Mouse (Mus musculus) intestine, embryonic 15.5 days (tissue): ENCODE measurements around the gene Rnf38. TPM values are rescaled to one million over a fixed set of nuclear protein-coding genes. Genes with fewer than 3 reads are reported as not detected.
A peak's percentile ranks its signal among the peaks of the same experiment; 100 is the strongest.

Source experiments
- ATAC-seq: fragments of 200-750 bp; cut with Nextera tagmentation; 2 replicates; pipeline ENCODE4 v1.8.0; 2017; ENCODE audit warnings: moderate TSS enrichment, moderate library complexity
- H3K27ac ChIP-seq: fragments of 300-500 bp; sonication (generic); 2 replicates; pipeline ENCODE4 v1.5.1; 2015; ENCODE audit warnings: mild to moderate bottlenecking, inconsistent platforms
- H3K27me3 ChIP-seq: fragments of 300-500 bp; sonication (generic); replicated peaks from 2 replicates; pipeline ENCODE4 v1.6.1; 2015; ENCODE audit warnings: inconsistent platforms
- H3K36me3 ChIP-seq: fragments of 300-500 bp; sonication (generic); 2 replicates; pipeline ENCODE4 v1.6.1; 2015; ENCODE audit warnings: inconsistent platforms
- H3K4me1 ChIP-seq: fragments of 300-500 bp; sonication (generic); replicated peaks from 2 replicates; pipeline ENCODE4 v1.6.1; 2015; ENCODE audit warnings: inconsistent platforms
- H3K4me2 ChIP-seq: fragments of 300-500 bp; sonication (generic); replicated peaks from 2 replicates; pipeline ENCODE4 v1.6.1; 2015; ENCODE audit warnings: mild to moderate bottlenecking, inconsistent platforms
- H3K4me3 ChIP-seq: fragments of 300-500 bp; sonication (generic); replicated peaks from 2 replicates; pipeline ENCODE4 v1.5.1; 2015; ENCODE audit warnings: inconsistent platforms
- H3K9ac ChIP-seq: fragments of 300-500 bp; sonication (generic); 2 replicates; pipeline ENCODE4 v1.6.1; 2015; ENCODE audit warnings: inconsistent platforms
- H3K9me3 ChIP-seq: fragments of 300-500 bp; sonication (generic); 2 replicates; pipeline ENCODE4 v1.6.1; 2016; ENCODE audit warnings: inconsistent platforms
- WGBS: fragments of 180-500 bp; shearing (Covaris S2); methylation state at CpG from one replicate; pipeline ENCODE4 v1.1.7; 2015; 5-methylcytosine and 5-hydroxymethylcytosine counted together
- polyA plus RNA-seq: library from polyadenylated mRNA; unstranded; fragments of >200 nt; fragmentation: Nextera tagmentation; extraction: Ambion mirVana; gene quantifications from 2 replicates; pipeline ENCODE4 v1.2.1, GENCODE M21; 2015

Gene Rnf38
- polyA plus RNA-seq, 1 experiment from 2014 or later = 14.6 TPM

DNA sequence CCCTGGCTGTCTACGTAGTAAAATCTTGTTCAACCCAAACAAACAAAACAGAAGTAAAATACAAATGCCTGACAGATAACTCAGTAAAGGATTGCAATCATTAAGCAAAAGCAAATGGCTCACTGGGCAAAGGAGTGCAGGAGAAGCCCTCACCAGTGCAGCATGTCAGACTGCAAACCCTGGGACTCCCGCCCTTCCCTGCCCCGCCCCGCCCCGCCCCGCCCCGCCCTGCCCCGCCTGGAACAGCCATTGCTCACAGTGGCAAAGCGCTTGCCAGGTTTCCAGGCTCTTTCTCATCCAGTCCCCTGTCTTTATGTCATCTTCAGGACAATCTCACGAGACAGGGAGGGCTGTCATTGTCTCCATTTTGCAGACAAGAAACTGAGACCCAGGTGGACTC lies 16.1 kb upstream of the Rnf38 start:
- Histone ChIP-seq H3K36me3 (no peaks in the 10 kb centered on the region), H3K4me2 (peak overlapping the region; percentile 27; the same call in 1 of the 2 replicates), H3K9ac (no peak overlapping the region), H3K4me3 (no peak overlapping the region), H3K9me3 (no peaks in the 10 kb centered on the region), H3K27ac (no peak overlapping the region), H3K4me1 (no peaks in the 10 kb centered on the region; the same call in 1 of the 2 replicates), H3K27me3 (peaks cover 7% of the 10 kb centered on the region; the same call in 1 of the 2 replicates)
- 0 out of 2 replicates have a peak, but pooled peaks have one; percentile 34 for ATAC-seq
- WGBS = 2% methylated on average over 10 of the region's 10 CpGs

DNA sequence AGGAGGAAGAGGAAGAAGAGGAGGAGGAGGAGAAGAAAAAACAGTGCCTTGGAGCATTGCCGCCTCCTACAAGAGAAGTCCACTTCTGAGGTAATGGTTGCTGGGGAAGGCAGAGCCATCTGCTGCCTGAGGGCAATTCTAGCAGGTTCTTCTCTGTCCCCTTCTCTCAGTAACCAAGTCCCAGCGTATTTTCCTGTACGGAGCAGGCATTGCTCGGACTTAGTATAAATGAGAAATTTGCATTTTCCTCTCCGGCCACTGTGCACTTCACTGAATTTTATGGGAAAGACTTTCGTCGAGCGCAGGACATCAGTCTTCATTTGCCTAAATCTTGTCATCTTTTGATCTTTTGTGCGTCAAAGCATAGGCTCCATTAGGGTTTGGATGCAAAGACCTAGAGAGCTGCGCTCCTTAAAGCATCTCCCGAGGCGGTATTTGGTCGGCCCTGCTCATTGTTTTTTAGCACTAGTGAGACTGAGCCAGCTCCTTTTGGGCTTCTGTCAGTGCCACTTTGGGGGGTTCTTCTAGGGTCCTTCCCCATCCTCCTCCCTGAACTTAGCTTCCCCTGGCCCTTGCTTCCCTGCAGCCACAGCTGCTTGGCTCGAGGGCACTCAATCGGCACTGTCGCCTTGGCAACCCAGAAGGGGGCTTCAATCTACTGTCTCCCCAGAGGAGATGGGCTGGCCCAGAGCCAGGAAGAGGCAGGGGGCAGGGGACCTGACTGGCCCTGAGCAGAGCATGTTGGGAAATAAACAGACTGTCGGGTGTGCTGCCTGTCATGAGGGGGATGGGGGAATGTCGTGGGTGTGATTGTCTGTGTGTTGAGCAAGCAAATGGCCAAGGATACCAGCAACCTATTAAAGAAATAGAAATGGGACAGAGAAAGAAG lies 13.7 kb upstream of the Rnf38 start:
- 19% methylated on average over 18 of the region's 18 CpGs for WGBS
- Histone ChIP-seq H3K27ac (no peak overlapping the region), H3K36me3 (no peaks in the 10 kb centered on the region), H3K4me1 (no peaks in the 10 kb centered on the region; the same call in 1 of the 2 replicates), H3K9me3 (no peaks in the 10 kb centered on the region), H3K27me3 (peaks cover 7% of the 10 kb centered on the region; the same call in 1 of the 2 replicates), H3K4me3 (no peak overlapping the region), H3K9ac (no peak overlapping the region), H3K4me2 (peak overlapping the region; percentile 15; the same call in 1 of the 2 replicates)
- no peak for ATAC-seq

DNA sequence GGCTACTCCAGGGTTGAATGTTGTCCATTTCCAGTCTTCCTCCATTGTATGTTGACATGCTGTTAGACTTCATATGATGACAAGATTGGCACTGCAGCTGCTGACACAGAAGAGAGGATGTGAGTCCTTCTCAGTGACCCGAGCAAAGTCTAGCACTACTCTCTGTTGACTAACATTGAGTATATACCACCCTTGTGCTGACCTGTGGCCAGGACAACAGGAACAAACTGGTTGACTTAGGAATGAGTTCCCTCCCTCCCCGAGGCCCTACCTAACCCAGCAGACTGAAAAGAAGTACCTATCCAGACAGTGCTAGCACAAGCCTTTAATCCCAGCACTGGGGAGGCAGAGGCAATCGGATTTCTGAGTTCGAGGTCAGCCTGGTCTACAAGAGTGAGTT lies 12.7 kb upstream of the Rnf38 start:
- Histone ChIP-seq H3K27ac (no peak overlapping the region), H3K36me3 (no peaks in the 10 kb centered on the region), H3K4me1 (no peaks in the 10 kb centered on the region; the same call in 1 of the 2 replicates), H3K9ac (no peak overlapping the region), H3K4me2 (no peak overlapping the region), H3K27me3 (peaks cover 4% of the 10 kb centered on the region; the same call in 1 of the 2 replicates), H3K9me3 (no peaks in the 10 kb centered on the region), H3K4me3 (no peak overlapping the region)
- ATAC-seq = no peak
- WGBS = 88% methylated on average over 4 of the region's 4 CpGs

DNA sequence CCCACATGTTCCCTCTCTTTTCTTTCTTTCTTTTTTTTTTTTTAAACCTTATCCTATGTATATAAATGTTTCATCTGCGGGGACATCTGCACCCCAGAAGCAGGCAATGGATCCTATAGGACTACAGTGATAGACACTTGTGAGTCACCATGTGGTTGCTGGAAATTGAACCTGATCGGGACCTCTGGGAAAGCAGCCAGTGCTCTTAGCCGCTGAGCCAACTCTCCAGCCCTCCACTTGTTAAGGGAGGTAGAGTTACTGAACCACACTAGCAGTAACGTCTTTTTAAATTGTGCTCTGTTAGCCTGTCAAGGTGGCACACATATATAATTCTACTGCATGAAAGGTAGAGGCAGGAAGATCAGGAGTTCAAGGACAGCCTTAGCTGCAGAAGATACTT lies 8.0 kb upstream of the Rnf38 start:
- H3K4me2 ChIP-seq = no peak overlapping the region
- no peaks in the 10 kb centered on the region for H3K9me3 ChIP-seq
- no peaks in the 10 kb centered on the region for H3K27me3 ChIP-seq
- no peak overlapping the region for H3K27ac ChIP-seq
- WGBS = 63% methylated on average over 4 of the region's 4 CpGs
- no peaks in the 10 kb centered on the region for H3K36me3 ChIP-seq
- H3K4me1 ChIP-seq = no peaks in the 10 kb centered on the region
- no peak for ATAC-seq
- no peak overlapping the region for H3K9ac ChIP-seq
- H3K4me3 ChIP-seq = no peak overlapping the region

DNA sequence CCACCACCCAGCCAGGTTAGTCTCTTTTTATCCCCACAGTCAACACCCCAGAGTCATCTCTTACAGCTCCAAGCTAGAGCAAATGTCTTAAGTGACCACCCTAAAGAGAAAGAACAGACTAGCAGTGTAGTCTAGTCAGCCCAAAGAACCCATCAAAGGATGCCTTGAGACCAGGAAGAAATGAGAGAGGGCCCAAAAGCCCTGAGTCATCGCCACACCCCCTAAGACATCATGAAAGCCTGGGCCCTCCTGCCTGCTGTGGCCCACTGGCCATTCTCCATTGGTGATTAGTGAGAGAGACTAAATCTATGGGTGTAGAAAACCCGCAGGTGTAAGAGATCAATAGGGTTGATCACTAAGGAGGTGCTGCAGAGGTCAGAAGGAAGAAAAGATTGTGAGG lies 2.4 kb upstream of the Rnf38 start:
- 83% methylated on average over 2 of the region's 2 CpGs for WGBS
- no peak overlapping the region for H3K27ac ChIP-seq
- no peak for ATAC-seq
- no peak overlapping the region for H3K9ac ChIP-seq
- H3K27me3 ChIP-seq = no peaks in the 10 kb centered on the region
- H3K9me3 ChIP-seq = no peaks in the 10 kb centered on the region
- H3K4me2 ChIP-seq = no peak overlapping the region
- H3K36me3 ChIP-seq = no peaks in the 10 kb centered on the region
- peaks cover 18% of the 10 kb centered on the region for H3K4me1 ChIP-seq
- H3K4me3 ChIP-seq = no peak overlapping the region

DNA sequence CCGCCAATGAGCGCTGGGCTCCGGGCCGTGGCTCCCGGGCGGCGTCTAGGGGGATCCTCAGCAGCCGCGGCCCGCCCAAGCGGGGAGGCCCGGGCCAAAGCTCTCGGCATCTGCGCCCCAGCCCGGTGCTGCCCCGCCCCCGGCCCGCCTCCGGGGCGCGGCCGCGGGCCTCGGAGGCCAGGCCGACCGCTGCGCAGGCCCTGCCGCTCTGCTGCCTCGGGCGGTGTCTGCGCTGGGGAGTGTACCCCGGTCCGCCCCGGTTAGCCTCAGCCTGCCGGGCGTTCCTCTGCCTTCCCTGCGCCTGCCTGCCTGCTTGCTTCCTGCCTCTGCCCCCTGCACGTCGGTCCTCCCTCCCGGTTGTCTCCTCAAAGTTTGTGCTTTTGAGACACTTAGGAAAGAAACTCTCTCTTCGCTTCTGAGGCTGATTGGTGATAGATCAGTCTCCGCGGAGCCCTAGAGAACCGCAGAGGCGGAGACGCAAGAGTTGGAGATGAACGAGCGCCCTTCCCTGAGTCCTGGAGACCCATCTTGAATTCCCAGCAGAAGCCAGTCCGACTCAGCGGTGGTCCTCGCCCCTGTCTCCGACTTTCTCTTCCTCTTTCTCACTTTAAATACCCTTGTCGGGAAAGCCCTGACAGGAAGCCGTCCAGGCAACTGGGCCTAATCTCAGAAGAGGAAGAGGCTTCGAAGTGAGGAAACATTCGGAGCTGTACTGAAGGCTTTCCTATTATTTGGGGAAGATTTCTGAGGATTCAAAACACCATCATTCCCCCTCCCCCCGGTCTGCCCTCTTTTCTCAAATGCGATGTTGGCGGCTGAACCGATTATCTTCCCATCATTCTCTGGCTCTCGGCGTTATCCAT lies 646 bp upstream of the Rnf38 start:
- Histone ChIP-seq H3K4me3 (peak overlapping the region; percentile 79), H3K9me3 (no peaks in the 10 kb centered on the region), H3K9ac (peak overlapping the region; percentile 56), H3K27me3 (no peaks in the 10 kb centered on the region), H3K4me1 (peaks cover 18% of the 10 kb centered on the region), H3K4me2 (peak overlapping the region; percentile 93), H3K36me3 (no peaks in the 10 kb centered on the region), H3K27ac (peak overlapping the region; percentile 88)
- peak; percentile 99 for ATAC-seq
- under 1% methylated on average over 31 of the region's 62 CpGs for WGBS

DNA sequence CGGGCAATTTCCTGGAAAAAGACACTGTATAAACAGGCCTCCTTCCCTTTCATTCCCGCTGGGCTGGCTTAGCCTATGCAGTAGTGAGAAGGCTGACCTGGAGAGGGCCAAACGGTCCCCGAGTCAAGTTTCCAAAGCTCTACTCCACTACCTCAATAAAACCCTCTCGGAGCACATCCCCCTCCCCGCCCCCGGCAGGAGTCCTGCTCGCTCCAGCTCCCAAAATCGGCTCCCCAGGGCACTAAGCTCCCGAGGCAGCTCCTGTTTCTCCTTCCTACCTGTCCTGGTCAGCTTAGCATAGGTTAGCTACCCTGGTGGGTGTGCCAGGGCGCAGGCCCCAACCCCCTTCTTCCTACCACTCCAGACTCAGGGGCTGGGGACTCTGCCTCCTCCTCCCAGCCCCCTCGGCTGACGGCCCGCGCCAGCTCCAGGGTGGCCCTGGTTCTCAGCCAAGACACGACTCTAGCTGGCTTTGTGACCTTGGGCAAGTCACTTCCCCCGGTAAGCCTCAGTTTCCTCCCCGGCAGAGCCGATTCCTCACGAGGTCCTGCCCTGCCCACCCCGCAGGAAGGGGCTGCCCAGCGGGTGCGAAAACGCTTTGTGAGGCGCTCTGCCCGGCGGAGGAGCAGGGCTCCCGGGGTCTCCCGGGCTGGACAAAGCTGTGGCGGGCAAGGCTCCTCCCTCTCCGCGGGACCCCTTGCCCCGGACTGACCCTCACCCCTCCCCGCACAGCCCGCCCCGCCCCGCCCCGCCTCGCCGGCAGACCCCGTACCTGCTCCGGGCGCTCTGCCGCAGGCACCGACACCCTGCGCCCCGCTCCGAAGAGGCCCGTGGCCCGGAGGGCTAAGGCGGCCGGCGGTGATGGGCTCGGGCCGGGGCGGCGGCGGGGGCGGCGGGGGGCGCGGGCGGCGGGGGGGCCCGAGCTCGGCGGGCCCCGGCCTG lies 547 bp downstream of the Rnf38 start:
- peak overlapping the region; percentile 79 for H3K4me3 ChIP-seq
- H3K4me1 ChIP-seq = peaks cover 18% of the 10 kb centered on the region
- H3K27me3 ChIP-seq = no peaks in the 10 kb centered on the region
- H3K9me3 ChIP-seq = no peaks in the 10 kb centered on the region
- peak overlapping the region; percentile 88 for H3K27ac ChIP-seq
- peak overlapping the region; percentile 93 for H3K4me2 ChIP-seq
- H3K36me3 ChIP-seq = no peaks in the 10 kb centered on the region
- WGBS = under 1% methylated on average over 42 of the region's 68 CpGs
- peak; percentile 47 for ATAC-seq
- H3K9ac ChIP-seq = peak overlapping the region; percentile 71

DNA sequence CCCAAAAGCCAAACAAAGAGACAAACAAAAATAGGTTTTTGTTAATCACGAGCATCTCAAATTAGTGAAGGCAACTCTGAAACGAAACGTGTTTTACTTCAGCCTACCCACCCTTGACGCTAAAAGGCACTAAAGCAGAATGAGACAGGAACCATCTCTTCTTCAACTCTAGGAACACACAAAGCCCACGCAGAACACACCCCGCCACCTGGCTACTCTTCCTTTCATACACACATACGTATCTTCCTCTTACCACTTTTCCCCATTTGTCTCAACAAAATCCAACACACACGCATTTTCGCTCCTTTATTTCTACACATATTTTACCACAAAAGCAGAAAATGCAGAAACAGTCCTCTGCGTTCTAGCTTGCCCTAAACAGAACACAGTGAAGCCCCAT lies 8.5 kb downstream of the Rnf38 start:
- H3K9ac ChIP-seq = no peak overlapping the region
- 90% methylated on average over 10 of the region's 10 CpGs for WGBS
- no peak overlapping the region for H3K27ac ChIP-seq
- H3K4me3 ChIP-seq = no peak overlapping the region
- no peaks in the 10 kb centered on the region for H3K4me1 ChIP-seq
- no peaks in the 10 kb centered on the region for H3K27me3 ChIP-seq
- no peaks in the 10 kb centered on the region for H3K36me3 ChIP-seq
- ATAC-seq = no peak
- no peaks in the 10 kb centered on the region for H3K9me3 ChIP-seq
- H3K4me2 ChIP-seq = no peak overlapping the region

DNA sequence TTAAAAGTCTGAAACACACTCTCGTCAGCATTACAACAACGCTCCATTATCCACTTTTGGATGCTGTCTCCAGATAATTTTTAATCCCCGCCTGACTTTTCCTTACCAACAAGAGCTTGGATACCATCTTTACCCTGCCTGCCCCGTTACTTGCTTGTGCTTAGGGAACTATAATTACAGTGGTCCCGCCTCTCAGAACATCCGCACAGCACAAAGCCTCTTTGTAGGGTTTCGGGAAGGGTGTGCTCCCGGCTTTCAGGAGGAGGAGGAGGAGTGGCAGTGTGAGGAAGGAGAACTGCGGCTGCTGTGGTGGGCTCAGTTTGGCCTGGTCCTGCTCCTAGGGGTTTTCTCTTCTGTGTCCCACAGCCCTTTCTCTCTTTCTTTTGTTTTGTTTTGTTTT lies 9.4 kb downstream of the Rnf38 start:
- H3K27me3 ChIP-seq = no peaks in the 10 kb centered on the region
- no peaks in the 10 kb centered on the region for H3K9me3 ChIP-seq
- no peak overlapping the region for H3K9ac ChIP-seq
- H3K4me1 ChIP-seq = no peaks in the 10 kb centered on the region
- no peak overlapping the region for H3K4me3 ChIP-seq
- H3K4me2 ChIP-seq = no peak overlapping the region
- WGBS = 54% methylated on average over 9 of the region's 9 CpGs
- no peak overlapping the region for H3K27ac ChIP-seq
- no peaks in the 10 kb centered on the region for H3K36me3 ChIP-seq
- ATAC-seq = no peak

DNA sequence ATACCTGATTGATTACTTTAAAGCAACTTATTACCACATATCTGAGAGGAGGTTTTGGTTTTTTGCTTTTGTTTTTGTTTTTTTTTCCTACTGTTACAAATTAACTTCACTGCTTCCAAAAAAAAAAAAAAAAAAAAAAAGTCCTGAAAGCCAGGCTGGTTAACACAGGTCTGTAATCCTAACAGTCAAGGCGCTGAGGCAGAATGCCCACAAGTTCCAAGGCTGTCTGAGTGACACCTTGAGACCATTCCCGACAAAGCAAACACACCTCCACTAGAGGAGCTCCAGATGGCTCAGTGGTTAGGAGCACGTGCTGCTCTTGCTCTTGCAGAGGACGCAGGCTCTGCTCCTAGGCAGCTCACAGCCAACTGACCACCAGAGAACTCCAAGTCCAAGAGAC lies 10.1 kb downstream of the Rnf38 start:
- no peaks in the 10 kb centered on the region for H3K4me1 ChIP-seq
- no peak overlapping the region for H3K4me2 ChIP-seq
- no peak for ATAC-seq
- H3K9me3 ChIP-seq = no peaks in the 10 kb centered on the region
- 62% methylated on average over 4 of the region's 4 CpGs for WGBS
- H3K9ac ChIP-seq = no peak overlapping the region
- H3K27ac ChIP-seq = no peak overlapping the region
- no peaks in the 10 kb centered on the region for H3K27me3 ChIP-seq
- H3K36me3 ChIP-seq = no peaks in the 10 kb centered on the region
- no peak overlapping the region for H3K4me3 ChIP-seq

DNA sequence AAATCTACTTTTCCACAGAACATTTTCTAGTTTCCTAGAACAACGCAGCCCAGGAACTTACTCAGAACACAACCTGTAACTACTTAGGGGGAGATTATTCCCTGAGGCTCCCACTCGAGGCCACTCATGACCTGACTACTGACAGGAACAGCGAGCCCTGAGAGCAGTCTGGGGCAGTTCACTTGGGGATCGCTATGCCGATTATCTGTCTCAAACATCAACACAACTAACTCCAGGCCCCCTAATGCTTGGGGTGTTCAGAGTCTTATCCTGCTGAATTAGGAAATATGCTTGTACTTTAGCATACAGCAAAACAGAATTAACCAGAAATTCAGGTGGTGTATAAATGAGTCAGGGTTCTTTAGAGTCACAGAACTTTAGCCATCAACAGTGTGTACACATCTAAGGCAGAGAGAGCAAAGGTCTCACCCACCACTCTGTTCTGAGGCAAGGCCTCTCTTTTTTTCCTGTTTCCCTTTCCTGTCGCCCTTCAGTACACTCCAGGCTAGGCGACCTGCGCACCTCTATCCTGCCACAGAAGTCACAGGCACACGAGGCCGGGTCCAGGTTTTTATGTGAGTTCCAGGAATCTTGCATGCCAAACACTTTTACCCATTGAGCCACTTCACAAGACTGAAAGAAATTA lies 16.7 kb downstream of the Rnf38 start:
- no peaks in the 10 kb centered on the region for H3K9me3 ChIP-seq
- peak; percentile 67 for ATAC-seq
- no peaks in the 10 kb centered on the region for H3K36me3 ChIP-seq
- no peaks in the 10 kb centered on the region for H3K4me1 ChIP-seq
- H3K4me2 ChIP-seq = no peak overlapping the region
- WGBS = 42% methylated on average over 10 of the region's 10 CpGs
- H3K27me3 ChIP-seq = no peaks in the 10 kb centered on the region
- no peak overlapping the region for H3K9ac ChIP-seq
- no peak overlapping the region for H3K4me3 ChIP-seq
- H3K27ac ChIP-seq = no peak overlapping the region
